12 mouse cellular contexts compared by ENCODE assay signal in the genomic region with DNA sequence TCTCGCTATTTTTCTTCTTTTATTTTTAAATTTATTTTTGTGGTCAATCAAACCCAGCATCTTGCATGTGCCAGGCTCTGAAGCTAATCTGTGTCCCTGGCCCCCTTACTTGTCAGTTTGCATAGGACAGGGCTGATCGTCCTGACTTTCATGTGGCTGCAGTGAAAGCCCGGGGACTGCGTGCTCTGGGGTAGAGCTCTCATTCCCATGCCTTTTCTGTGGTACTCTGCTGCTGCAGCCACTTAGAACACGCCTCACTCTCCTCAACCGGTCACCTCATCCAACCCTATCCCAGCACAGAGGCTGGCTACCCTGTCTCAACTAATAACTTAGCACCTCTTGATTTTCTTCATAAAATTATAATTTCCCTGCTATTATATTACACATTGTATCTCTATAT. TPM values are rescaled to one million over a fixed set of nuclear protein-coding genes. Genes with fewer than 3 reads are reported as not detected.
DNase-seq lines count a peak whose midpoint lies in the region; ATAC-seq and TF ChIP-seq lines count a peak whose summit lies in the region.
"Had no signal": no experiment of that assay in that cellular context is flagged by ENCODE, and none has a peak within 500 bp of the region (broad histone marks: within the 10 kb centered on the region; RNA-seq: fewer than 3 reads in every experiment).

No protein-coding gene starts in this region.

- H3K4me1 ChIP-seq in lung, embryonic 16.5 days (replicated peaks; ENCODE audit: control insufficient read depth, insufficient read depth, low read length): peaks cover 20% of the 10 kb centered on the region
- H3K4me1 ChIP-seq in intestine, embryonic 16.5 days (ENCODE audit: control insufficient read depth, insufficient read depth, low read length): no peaks in the 10 kb centered on the region; the same call in none of the 2 replicates
- no peaks in the 10 kb centered on the region for H3K4me1 ChIP-seq in stomach, embryonic 15.5 days

- H3K27me3 ChIP-seq in lung, embryonic 16.5 days (ENCODE audit: control insufficient read depth, insufficient read depth, low read depth, low read length): no peaks in the 10 kb centered on the region
- no peaks in the 10 kb centered on the region for H3K27me3 ChIP-seq in intestine, embryonic 16.5 days (replicated peaks; ENCODE audit: control insufficient read depth, insufficient read depth, low read length)
- H3K27me3 ChIP-seq in stomach, embryonic 15.5 days (replicated peaks): no peaks in the 10 kb centered on the region
- H3K27me3 ChIP-seq: kidney, embryonic 15.5 days had no signal

- no peaks in the 10 kb centered on the region for H3K36me3 ChIP-seq in lung, embryonic 16.5 days (ENCODE audit: control insufficient read depth, insufficient read depth, low read length)
- no peaks in the 10 kb centered on the region for H3K36me3 ChIP-seq in intestine, embryonic 16.5 days (ENCODE audit: control insufficient read depth, insufficient read depth, low read length)
- H3K36me3 ChIP-seq in stomach, embryonic 15.5 days: no peaks in the 10 kb centered on the region
- H3K36me3 ChIP-seq: kidney, embryonic 15.5 days had no signal

- H3K4me3 ChIP-seq in gastrocnemius, adult 2 months: no peak overlapping the region
- no peak overlapping the region for H3K4me3 ChIP-seq in lung, embryonic 16.5 days (ENCODE audit: low read length)
- no peak overlapping the region for H3K4me3 ChIP-seq in intestine, embryonic 16.5 days (ENCODE audit: low read length)
- H3K4me3 ChIP-seq in stomach, embryonic 15.5 days (replicated peaks): no peak overlapping the region
- H3K4me3 ChIP-seq: kidney, embryonic 15.5 days had no signal

- peak overlapping the region; percentile 58 for H3K27ac ChIP-seq in gastrocnemius, adult 2 months
- H3K27ac ChIP-seq in lung, embryonic 16.5 days (ENCODE audit: low read length): peak overlapping the region; percentile 64; the same call in 1 of the 2 replicates
- 0 out of 2 replicates have a peak overlapping the region, but pooled peaks have one; percentile 11 for H3K27ac ChIP-seq in intestine, embryonic 16.5 days (ENCODE audit: low read length)
- peak overlapping the region; percentile 32; the same call in 1 of the 2 replicates for H3K27ac ChIP-seq in stomach, embryonic 15.5 days
- H3K27ac ChIP-seq: kidney, embryonic 15.5 days; liver, embryonic 14.5 days had no signal

- H3K4me2 ChIP-seq in lung, embryonic 16.5 days (ENCODE audit: low read depth, low read length): no peak overlapping the region
- no peak overlapping the region for H3K4me2 ChIP-seq in intestine, embryonic 16.5 days (ENCODE audit: low read depth, low read length)
- H3K4me2 ChIP-seq in stomach, embryonic 15.5 days: no peak overlapping the region
- H3K4me2 ChIP-seq: kidney, embryonic 15.5 days had no signal

- no peaks in the 10 kb centered on the region for H3K9me3 ChIP-seq in lung, embryonic 16.5 days (ENCODE audit: control insufficient read depth, low read length)
- H3K9me3 ChIP-seq in intestine, embryonic 16.5 days (ENCODE audit: control insufficient read depth, low read length): no peaks in the 10 kb centered on the region
- H3K9me3 ChIP-seq in stomach, embryonic 15.5 days: no peaks in the 10 kb centered on the region
- H3K9me3 ChIP-seq: kidney, embryonic 15.5 days had no signal

- no peak for DNase-seq in gastrocnemius, adult 2 months
- no peak for DNase-seq in gastrocnemius, postnatal 36 days
- no peak for DNase-seq in lung, postnatal 25 days (ENCODE audit: low spot score)
- no peak for DNase-seq in embryo, embryonic 10.5 days (ENCODE audit: low spot score)
- DNase-seq in embryo, embryonic 9.5 days (ENCODE audit: extremely low spot score): no peak

- intact Hi-C loops in gastrocnemius, adult 2 months (cut with DNase I): no loop called here
- intact Hi-C loops in gastrocnemius, postnatal 36 days (cut with DNase I): no loop called here

- 39% methylated on average over 6 of the region's 6 CpGs for WGBS in lung, embryonic 16.5 days
- 68% methylated on average over 6 of the region's 6 CpGs for WGBS in intestine, embryonic 16.5 days
- 63% methylated on average over 6 of the region's 6 CpGs for WGBS in stomach, embryonic 15.5 days

- ATAC-seq in lung, embryonic 16.5 days (ENCODE audit: low read depth): peak; percentile 66
- ATAC-seq in intestine, embryonic 16.5 days: no peak
- ATAC-seq in stomach, embryonic 15.5 days (ENCODE audit: insufficient read depth, low FRiP score, low read depth): no peak; the same call in 1 of the 2 replicates

- H3K9ac ChIP-seq in lung, embryonic 16.5 days (ENCODE audit: low read length): no peak overlapping the region
- no peak overlapping the region for H3K9ac ChIP-seq in intestine, embryonic 16.5 days (ENCODE audit: low read depth, low read length)
- H3K9ac ChIP-seq in stomach, embryonic 15.5 days: no peak overlapping the region
- H3K9ac ChIP-seq: kidney, embryonic 15.5 days; liver, embryonic 14.5 days had no signal

- no peak for TF ChIP-seq CTCF in gastrocnemius, adult 2 months (IDR thresholded peaks at IDR 0.05)

RNA-seq across cellular contexts. Expression of a gene that starts 8.7 kb away (rescaled TPM):
- under 1 TPM in 1 of 2 experiments, not detected in 1; 0.15 TPM for total RNA-seq in gastrocnemius, adult 2 months (2021)
- not detected for total RNA-seq in gastrocnemius, postnatal 36 days (2021)
- 0.13 and 0.18 TPM in 2 replicates for polyA plus RNA-seq in lung, embryonic 16.5 days (2015; fragmentation: Nextera tagmentation; extraction: Ambion mirVana)
- polyA plus RNA-seq in intestine, embryonic 16.5 days (2015; fragmentation: Nextera tagmentation; extraction: Ambion mirVana): 0.16 TPM in 1 of 2 replicates, not detected in the other
- polyA plus RNA-seq in stomach, embryonic 15.5 days (2015; fragmentation: Nextera tagmentation; extraction: Ambion mirVana): 0.19 TPM in 2 replicates
- total RNA-seq: MEL; monocyte, adult 5-6 weeks had no signal

RNA-seq across cellular contexts. Expression of a gene that starts 23.5 kb away (rescaled TPM):
- 100 to 1,000 TPM in 1 of 2 experiments, 10 to 100 TPM in 1; 91.5 to 112 TPM for total RNA-seq in gastrocnemius, adult 2 months (2021)
- 100 to 1,000 TPM in 1 of 2 experiments, 10 to 100 TPM in 1; 82.9 to 101 TPM for total RNA-seq in gastrocnemius, postnatal 36 days (2021)
- 76.0 and 80.0 TPM in 2 replicates for polyA plus RNA-seq in lung, embryonic 16.5 days (2015; fragmentation: Nextera tagmentation; extraction: Ambion mirVana)
- 50.4 and 53.5 TPM in 2 replicates for polyA plus RNA-seq in intestine, embryonic 16.5 days (2015; fragmentation: Nextera tagmentation; extraction: Ambion mirVana)
- 55.1 and 57.7 TPM in 2 replicates for polyA plus RNA-seq in stomach, embryonic 15.5 days (2015; fragmentation: Nextera tagmentation; extraction: Ambion mirVana)

RNA-seq across cellular contexts. Expression of a gene that starts 54.5 kb away (rescaled TPM):
- total RNA-seq in gastrocnemius, adult 2 months (2021): 10 to 100 TPM; 67.6 to 83.7 TPM
- total RNA-seq in gastrocnemius, postnatal 36 days (2021): 10 to 100 TPM; 64.4 to 65.1 TPM
- 42.8 and 47.8 TPM in 2 replicates for polyA plus RNA-seq in lung, embryonic 16.5 days (2015; fragmentation: Nextera tagmentation; extraction: Ambion mirVana)
- polyA plus RNA-seq in intestine, embryonic 16.5 days (2015; fragmentation: Nextera tagmentation; extraction: Ambion mirVana): 26.4 and 27.9 TPM in 2 replicates
- 30.2 and 34.8 TPM in 2 replicates for polyA plus RNA-seq in stomach, embryonic 15.5 days (2015; fragmentation: Nextera tagmentation; extraction: Ambion mirVana)

Comparison
In these comparisons a context has a peak if more than half of its experiments do, and no peak if none do; other contexts are left out.
1. H3K27ac ChIP-seq: peak in every context shown above with its lines; median percentile 64 in lung, embryonic 16.5 days; 58 in gastrocnemius, adult 2 months; 32 in stomach, embryonic 15.5 days; 11 in intestine, embryonic 16.5 days.